Mouse (Mus musculus): ENCODE data around the gene Clcn3.

Clcn3 gene

GRCm38 (mm10) chr8:60951271-60951670 lies 31.8 kb downstream of the Clcn3 start:
- no peak for DNase-seq

DNA sequence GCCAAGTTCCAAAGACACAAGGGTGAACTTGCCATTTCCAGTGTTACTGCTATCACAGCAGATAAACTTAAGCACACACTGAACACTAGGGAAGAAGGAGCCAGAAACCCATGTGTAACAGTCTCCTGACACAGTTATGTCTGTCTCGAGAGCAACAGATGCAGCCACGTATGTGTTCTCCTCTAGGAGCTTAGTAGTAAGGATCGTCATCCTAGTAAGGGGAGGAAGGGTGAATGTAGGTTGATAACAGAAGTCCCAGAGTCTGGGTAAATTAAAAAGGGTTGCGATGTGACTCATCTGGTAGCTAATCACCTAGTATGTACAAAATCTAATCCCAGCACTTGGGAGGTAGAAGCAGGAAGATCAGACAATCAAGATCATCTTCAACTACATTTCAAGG lies 33.2 kb downstream of the Clcn3 start:
- DNase-seq, result no peak

DNA sequence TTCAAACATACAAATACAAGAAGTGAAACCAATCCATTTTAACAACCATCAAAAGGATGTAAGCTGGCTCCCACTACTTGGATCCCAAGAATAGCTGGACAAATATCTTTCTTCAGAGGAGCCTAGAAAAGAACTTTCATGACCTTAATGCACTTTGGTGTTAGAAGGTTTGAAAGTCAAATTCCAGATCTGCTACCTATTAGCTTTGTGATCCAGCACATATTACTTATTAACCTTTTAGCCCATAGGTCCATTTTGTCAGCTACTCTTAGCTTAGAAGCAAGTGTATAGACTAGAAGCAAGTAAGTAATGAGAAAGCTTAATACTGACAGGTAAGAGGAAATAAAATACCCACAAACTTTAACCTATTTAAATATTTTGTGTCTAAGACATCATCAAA lies 35.6 kb downstream of the Clcn3 start:
- no peak for DNase-seq

GRCm38 (mm10) chr8:60942867-60943266 lies 40.2 kb downstream of the Clcn3 start:
- DNase-seq, result no peak

DNA sequence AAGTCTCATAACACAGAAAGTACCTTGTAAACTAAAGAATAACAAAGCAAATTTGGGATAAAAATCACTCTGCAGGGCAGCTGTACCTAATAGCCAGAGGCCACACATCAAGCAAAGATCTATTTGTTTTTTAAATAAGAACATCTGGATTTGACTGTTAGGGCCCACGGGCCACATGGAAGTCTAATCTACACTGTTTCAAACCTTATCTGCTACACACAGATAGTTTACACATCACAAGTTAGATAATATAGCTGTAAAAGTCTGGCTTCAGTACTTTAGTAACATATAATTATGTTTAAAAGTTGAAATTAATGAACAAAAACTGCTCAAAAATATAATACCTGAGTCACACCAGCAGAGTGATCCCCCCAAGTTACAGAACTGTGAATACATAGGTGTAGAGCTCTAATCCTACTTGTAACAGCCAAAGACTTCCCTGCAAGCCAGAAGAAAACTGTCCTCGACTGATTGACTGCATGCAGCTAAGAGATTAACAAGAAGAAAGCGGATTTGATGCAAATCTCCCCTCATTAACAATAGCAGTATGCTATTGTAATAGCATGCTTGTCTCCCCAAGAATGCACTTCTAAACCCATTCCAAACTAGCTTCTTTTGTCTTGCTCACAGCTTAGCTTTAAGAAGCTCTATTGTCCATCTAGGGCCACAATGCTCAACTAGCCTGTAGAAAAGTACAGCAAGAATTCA lies 44.2 kb downstream of the Clcn3 start:
- DNase-seq, result no peak

DNA sequence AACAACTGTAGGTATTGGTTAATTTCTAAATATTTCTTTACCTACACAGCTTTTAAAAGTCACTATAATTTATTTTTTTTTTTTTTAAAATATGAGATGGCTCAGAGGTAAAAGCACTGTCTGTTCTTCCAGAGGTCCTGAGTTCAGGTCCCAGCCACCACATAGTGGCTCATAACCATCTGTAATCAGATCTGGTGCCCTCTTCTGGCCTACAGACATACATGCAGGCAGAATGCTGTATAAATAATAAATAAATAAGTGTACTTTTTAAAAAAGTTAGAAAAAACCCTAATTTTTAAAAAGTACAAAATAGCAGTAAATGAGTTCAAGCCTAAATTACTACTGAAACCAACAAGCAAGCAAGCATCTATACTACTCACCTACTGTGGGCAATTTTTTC lies 49.5 kb downstream of the Clcn3 start:
- DNase-seq, result no peak

- no peak for DNase-seq
These were observed 62.9 kb downstream of the Clcn3 start for GRCm38 (mm10) chr8:60920176-60920575.

DNA sequence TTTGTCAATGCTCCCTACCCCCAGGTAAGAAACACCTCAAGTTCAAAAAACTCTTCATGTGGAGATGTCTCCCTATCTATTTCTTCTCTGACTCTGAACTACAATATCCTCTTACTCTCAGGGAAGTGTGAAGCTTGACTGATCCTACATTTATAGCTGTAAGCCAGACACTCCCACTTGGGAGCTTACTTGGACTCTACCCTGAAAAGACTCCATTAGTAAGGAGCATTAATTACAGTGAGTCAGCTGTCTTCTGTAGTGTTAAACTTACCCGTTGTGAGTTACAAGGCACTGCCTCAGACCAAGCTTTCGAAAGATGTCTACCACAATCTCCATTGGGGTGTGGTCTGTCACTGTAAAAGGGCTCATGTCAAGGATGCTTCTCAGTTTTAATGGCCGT lies 64.0 kb downstream of the Clcn3 start:
- DNase-seq, result no peak

- no peak for DNase-seq
These were observed 70.5 kb downstream of the Clcn3 start for GRCm38 (mm10) chr8:60912554-60912953.

- no peak for DNase-seq
These were observed 71.0 kb downstream of the Clcn3 start for GRCm38 (mm10) chr8:60912081-60912480.

DNA sequence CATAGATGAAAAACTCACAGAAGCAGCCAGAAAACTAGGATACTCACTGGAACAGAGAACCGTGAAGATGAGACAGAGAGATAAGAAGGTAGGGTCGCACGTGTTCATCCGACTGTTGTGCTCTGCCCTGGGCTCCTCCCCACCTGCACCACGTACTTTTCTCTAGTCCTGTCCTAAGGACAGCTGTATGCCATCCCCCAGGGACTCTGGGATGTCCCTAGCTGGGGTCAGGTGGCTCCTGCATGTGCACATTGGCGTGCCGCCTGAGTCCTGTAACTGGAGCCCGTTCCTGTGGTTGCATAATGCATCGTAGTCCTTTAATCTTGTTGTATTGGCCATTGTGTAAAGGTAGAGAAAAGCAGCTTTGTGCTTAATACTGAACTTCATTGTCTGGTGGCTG lies 83.0 kb downstream of the Clcn3 start:
- peak; percentile 95 for DNase-seq

DNA sequence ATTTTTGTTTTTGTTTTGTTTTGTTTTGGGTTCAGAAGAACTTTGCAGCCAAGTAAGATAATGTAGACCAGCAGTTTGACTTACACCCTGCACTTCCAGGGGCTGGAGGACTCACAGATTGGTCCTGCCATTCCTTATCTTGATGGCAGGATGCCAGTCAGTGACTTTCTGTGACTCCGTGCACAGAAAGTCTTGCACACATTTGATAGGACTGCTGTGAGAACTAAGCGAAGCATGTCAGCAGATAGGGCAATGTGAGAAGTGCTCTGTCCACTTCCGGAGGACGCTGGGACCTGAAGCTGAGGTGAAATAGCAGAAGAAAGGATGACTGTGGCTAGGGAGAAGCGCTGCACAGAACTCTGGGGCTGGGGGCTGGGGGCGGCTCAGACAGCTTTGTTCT lies 87.2 kb downstream of the Clcn3 start:
- peak; percentile 90 for DNase-seq

- no peak for DNase-seq
These were observed 91.3 kb downstream of the Clcn3 start for GRCm38 (mm10) chr8:60891757-60892156.

DNA sequence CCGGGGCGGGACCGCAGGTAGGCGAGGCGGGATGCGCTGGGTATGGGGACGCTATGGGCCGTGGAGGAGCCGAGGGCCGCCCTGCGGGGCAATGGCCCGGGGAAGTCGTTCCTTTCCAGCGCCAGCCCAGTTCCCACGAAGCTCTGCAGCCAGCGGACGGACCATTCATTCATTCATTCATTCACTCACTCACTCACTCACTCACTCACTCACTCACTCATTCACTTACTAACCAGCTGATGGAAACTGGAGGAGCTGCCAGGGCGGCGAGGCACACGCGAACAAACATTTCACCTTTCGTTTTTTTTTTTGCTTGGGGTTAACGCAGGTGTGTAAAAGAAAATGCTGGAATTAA lies 92.6 kb downstream of the Clcn3 start:
- no peak for DNase-seq

DNA sequence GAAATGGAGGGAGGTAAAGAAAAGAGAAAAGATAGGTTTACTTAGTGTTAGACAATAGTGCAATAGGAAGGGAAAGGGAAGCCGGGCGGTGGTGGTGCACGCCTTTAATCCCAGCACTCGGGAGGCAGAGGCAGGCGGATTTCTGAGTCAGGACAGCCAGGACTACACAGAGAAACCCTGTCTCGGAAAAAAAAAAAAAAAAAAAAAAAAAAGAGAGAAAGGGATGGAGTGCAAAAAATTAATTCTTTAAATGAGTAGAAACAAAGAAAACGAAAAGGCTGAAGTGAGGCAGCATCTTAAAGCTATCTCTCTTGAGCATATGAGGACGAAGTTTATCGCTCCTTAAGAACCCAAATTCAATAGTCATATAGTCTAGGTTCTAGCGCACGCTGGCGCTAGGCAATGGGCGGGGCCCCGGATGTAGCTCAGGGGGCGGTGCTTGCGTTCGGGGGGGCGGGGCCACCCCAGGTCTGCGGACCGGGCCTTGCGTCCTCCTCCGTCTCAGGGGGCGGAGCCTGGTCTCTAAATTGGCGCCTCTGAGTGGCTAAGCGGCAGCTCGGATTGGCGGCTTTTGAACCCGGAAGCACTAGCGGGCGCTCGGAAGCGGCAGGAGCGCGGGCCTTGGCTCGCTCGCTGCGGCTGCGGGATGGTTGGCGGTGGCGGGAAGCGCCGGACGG lies 93.1 kb downstream of the Clcn3 start, which contains the start of gene Hpf1:
Hpf1 (plus strand) TSS at position 576 of the 677 bp plus-strand sequence.
- DNase-seq, result peak; percentile 99

DNA sequence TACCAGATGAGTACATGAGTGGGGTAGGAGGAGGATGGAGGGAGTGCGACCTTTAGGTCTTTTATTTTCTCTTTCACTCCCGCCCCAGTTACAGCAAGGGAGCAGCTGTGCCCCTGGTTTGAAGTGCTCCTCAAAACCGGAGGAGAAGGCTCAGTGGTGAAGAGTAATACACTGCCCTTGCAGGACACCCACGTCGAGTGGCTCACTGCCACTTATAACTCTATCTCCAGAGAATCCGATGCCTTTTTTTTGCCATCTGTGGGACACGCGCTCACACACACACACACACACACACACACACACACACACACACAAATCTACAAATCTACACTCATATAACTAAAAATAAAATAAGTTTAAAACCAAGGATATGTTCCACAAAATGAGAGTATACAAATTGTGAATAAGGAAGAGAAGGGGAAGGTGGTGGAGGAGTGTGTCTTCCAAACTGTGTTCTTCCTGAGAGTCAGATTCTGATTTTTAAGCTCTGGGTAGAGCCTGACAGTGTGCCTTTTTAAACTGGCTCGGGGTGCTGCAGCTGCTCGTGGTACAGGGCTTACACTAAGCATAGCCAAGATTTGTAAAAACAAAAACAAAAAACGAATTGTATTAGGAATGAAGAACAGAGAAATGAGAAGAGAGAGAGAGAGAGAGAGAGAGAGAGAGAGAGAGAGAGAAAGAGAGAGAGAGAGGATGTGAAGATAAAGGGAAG lies 93.8 kb downstream of the Clcn3 start:
- no peak for DNase-seq

- DNase-seq, result no peak
These were observed 96.4 kb downstream of the Clcn3 start for GRCm38 (mm10) chr8:60886736-60887135.

GRCm38 (mm10) chr8:60883419-60884137 lies 99.5 kb downstream of the Clcn3 start:
- DNase-seq, result peak; percentile 94

DNA sequence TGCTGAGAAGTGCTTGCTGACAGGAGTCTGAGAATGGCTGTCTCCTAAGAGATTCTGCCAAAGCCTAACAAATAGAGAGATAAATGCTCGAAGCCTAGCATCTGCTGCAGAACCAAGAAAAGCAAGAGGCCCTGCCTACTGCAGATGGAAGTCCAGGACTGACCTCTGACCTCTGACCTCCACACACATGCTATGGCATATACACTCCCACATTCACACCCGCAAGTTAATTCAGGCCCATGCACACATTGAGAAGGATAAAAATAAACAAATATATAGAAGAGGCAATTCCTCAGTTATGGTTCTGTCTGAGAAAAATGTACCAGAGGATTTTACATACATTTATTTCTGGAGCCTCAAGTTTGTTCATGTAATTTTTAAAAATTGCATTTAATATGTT lies 104.5 kb downstream of the Clcn3 start:
- no peak for DNase-seq

DNA sequence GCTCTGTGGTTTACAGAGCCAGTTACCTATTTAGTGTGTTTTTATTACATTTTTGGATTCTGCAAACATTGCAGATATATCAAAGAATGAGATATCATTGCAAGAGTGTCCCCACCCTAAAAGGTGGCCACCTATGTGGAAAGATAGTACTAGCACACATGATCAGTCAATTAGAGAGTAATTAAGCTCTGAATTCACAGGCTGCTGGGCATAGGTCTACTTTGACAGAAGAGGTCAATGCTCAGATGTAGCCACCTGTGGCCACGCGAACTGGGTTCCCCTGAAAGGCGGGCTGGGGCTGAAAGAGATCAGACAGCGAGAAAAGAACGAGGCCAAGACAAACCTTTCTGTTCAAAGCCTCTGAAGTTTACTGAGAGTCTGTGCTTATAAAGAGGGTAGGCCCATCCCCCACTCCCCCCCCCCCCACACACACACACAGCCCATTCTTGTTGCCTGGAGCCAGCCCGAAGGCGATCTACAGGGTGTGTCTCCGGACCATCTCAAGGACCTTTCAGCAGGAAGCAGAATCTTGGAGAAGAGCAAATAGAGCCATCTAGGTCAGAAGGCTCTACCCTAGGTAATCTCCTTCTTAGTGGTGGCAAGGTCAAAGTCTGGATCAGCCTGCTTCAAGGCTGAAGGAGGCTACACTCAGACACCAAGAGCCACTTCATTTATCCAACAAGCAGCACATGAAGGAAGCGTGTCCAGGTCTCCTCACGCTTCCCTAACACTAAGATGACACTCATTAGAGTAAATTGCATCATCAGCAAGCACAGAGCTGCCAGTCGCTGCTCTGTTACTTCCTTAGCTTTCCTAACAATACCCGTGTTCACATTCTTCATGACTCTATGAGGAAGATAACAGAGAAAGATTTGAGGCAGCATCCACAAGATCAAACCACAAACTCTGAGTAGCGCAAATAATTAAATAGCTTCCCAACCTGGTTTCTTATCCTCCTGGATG lies 112.6 kb downstream of the Clcn3 start:
- no peak for DNase-seq

DNA sequence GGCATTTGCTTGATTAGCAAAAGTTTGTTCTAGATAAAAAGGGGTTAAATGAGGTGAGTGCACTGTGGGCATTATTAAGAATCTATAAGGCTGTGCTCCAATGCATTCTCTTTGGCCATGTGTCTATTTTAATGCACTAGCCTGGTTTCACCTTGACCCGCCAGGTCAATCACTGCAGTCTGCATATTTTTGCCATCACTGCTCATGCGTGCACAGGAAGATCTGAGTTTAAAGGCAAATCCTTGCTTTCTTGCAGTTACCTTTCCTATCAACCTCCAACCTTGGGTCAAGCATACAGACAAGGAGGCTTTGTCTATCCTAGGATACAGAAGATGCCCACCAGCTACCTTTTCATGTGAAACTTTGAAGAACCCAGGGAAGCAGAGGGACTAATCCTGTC lies 113.3 kb downstream of the Clcn3 start:
- DNase-seq, result no peak

All from heart, adult 11 months (tissue).